Mouse (Mus musculus) C2C12 (cell line): ENCODE results near the gene C87436.

Source experiments
- CEBPB ChIP-seq: IDR thresholded peaks from one replicate; pipeline ENCODE4 v1.6.1; 2011; ENCODE audit warnings: low read depth, mild to moderate bottlenecking, control low read depth, moderate library complexity
- CTCF ChIP-seq: IDR thresholded peaks from one replicate; pipeline ENCODE4 v1.5.1; 2011; ENCODE audit not compliant: control insufficient read depth, insufficient read depth, insufficient read length
- FOSL1 ChIP-seq: IDR thresholded peaks from one replicate; pipeline ENCODE4 v1.8.0; 2011; ENCODE audit warnings: mild to moderate bottlenecking, low read length; ENCODE audit not compliant: poor library complexity, insufficient read depth, severe bottlenecking
- MAX ChIP-seq: IDR thresholded peaks from one replicate; pipeline ENCODE4 v1.6.1; 2011; ENCODE audit warnings: mild to moderate bottlenecking, control low read depth
- MYOD1 ChIP-seq: IDR thresholded peaks from one replicate; pipeline ENCODE4 v1.6.1; 2011; ENCODE audit warnings: low read depth; ENCODE audit not compliant: control insufficient read depth, insufficient read length
- MYOG ChIP-seq: IDR thresholded peaks from one replicate; pipeline ENCODE4 v1.6.1; 2011; ENCODE audit not compliant: control insufficient read depth, insufficient read length; ENCODE audit errors: extremely low read depth
- USF1 ChIP-seq: IDR thresholded peaks from one replicate; pipeline ENCODE4 v1.6.1; 2011; ENCODE audit warnings: low read depth, mild to moderate bottlenecking, control low read depth, moderate library complexity

DNA sequence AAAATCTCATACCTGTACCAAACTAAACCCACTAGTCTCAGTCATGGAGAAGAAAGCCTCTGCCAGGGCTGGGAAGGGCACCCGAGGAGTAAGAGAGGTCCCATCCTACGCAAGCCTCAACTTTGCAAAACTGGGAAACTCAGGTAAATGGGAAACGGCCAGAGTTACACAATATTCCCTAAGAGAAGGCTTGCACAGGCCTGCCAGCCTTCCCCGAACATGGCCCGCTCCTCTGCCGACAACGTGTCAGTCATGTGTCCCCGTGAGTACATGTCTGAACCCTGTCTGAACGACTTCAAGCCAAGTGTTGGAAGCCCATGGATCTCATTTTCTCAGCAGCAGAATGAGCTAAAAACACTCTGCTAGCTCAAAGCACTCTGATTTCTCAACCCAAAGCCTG lies 43.2 kb upstream of the C87436 start:
- TF ChIP-seq CTCF = no peak
- no peak for TF ChIP-seq USF1
- TF ChIP-seq MYOG = no peak
- no peak for TF ChIP-seq MAX
- TF ChIP-seq CEBPB = no peak
- TF ChIP-seq FOSL1 = no peak
- no peak for TF ChIP-seq MYOD1
